Mouse (Mus musculus) forebrain, embryonic 16.5 days (tissue): ENCODE measurements around the gene Cacna2d3. TPM values are rescaled to one million over a fixed set of nuclear protein-coding genes. Genes with fewer than 3 reads are reported as not detected.

Source experiments
- ATAC-seq: fragments of 200-750 bp; cut with Nextera tagmentation; 2 replicates; pipeline ENCODE4 v1.8.0; 2017; ENCODE audit warnings: mild to moderate bottlenecking, moderate library complexity
- H3K27ac ChIP-seq: fragments of 300-500 bp; sonication (generic); 2 replicates; pipeline ENCODE4 v1.5.1; 2014; ENCODE audit warnings: low read length, control low read depth
- H3K27me3 ChIP-seq: fragments of 300-500 bp; sonication (generic); replicated peaks from 2 replicates; pipeline ENCODE4 v1.6.1; 2014; ENCODE audit warnings: low read length; ENCODE audit not compliant: control insufficient read depth, insufficient read depth
- H3K36me3 ChIP-seq: fragments of 300-500 bp; sonication (generic); 2 replicates; pipeline ENCODE4 v1.6.1; 2014; ENCODE audit not compliant: control insufficient read depth, insufficient read depth
- H3K4me1 ChIP-seq: fragments of 300-500 bp; sonication (generic); replicated peaks from 2 replicates; pipeline ENCODE4 v1.6.1; 2014; ENCODE audit warnings: low read length; ENCODE audit not compliant: control insufficient read depth, insufficient read depth
- H3K4me2 ChIP-seq: fragments of 300-500 bp; sonication (generic); 2 replicates; pipeline ENCODE4 v1.6.1; 2014; ENCODE audit warnings: mild to moderate bottlenecking, low read length, control low read depth
- H3K4me3 ChIP-seq: fragments of 300-500 bp; sonication (generic); replicated peaks from 2 replicates; pipeline ENCODE4 v1.5.1; 2014; ENCODE audit warnings: mild to moderate bottlenecking, low read length, control low read depth
- H3K9ac ChIP-seq: fragments of 300-500 bp; sonication (generic); replicated peaks from 2 replicates; pipeline ENCODE4 v1.6.1; 2014; ENCODE audit warnings: low read depth, low read length, control low read depth
- H3K9me3 ChIP-seq: fragments of 300-500 bp; sonication (generic); 2 replicates; pipeline ENCODE4 v1.6.1; 2016; ENCODE audit warnings: low read length; ENCODE audit not compliant: control insufficient read depth
- WGBS: fragments of 180-500 bp; shearing (Covaris S2); extraction: QIAGEN DNeasy Blood & Tissue Kit; methylation state at CpG from one replicate; pipeline ENCODE4 v1.1.7; 2014; 5-methylcytosine and 5-hydroxymethylcytosine counted together
- polyA plus RNA-seq: library from polyadenylated mRNA; unstranded; fragments of >200 nt; fragmentation: Nextera tagmentation; extraction: Ambion mirVana; gene quantifications from 2 replicates; pipeline ENCODE4 v1.2.1, GENCODE M21; 2015

Cacna2d3 gene
- polyA plus RNA-seq, 1 experiment from 2014 or later: 34.0 TPM

DNA sequence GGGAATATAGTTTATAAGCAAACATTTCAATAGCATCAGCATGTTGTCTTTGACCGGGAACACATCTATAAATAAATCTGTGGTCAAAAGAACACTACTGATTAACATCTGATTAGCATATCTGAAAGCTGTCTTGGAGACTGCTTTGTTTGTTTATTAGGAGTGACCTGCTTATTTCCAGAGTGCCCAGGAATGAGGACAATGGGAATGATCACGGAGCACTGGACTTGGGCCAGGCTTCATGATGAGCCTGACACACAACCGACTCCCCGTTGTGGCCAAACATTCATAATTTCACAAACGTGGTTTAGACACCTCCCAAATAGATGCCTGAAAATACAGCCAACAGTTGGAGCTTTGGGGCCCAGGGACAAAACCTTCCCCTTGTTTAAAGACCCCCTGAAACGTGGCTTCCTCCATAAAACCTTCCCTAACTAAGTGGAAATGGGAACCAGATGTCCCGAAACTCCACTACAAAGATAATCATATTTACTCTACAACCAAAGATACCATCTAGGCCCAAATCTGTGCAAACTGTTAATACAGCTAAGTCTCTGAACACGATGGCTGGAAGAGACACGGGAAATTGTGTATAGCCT, 607.7 kb downstream of the Cacna2d3 start:
- Histone ChIP-seq H3K4me1 (peaks cover 8% of the 10 kb centered on the region; the same call in 1 of the 2 replicates), H3K27ac (no peak overlapping the region), H3K9me3 (peaks cover 7% of the 10 kb centered on the region), H3K27me3 (no peaks in the 10 kb centered on the region), H3K4me2 (no peak overlapping the region), H3K36me3 (no peaks in the 10 kb centered on the region), H3K4me3 (no peak overlapping the region), H3K9ac (no peak overlapping the region)
- WGBS: 21% methylated on average over 9 of the region's 9 CpGs
- no peak for ATAC-seq

DNA sequence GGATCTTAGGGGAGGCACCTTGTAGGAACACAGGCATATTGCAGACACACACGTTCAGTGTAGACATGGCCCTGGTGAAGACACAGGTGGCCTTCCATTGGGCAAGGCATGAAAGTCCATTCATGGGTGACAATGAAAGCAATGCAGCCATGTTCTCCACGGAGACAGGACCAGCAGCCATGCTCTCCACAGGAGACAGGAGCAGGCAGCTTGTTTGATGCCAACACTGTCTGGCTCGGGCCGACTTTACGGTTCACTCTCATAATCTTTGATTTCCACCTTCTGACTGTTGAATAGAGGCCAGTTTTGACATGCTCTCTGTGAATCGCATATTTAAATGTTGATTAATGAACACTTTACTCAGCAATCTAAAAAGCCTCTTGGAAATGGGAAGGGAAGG, 610.0 kb downstream of the Cacna2d3 start:
- ATAC-seq: no peak

GRCm38 (mm10) chr14:29110351-29111091, 611.1 kb downstream of the Cacna2d3 start:
- no peak for ATAC-seq
- WGBS: 76% methylated on average over 9 of the region's 9 CpGs
- H3K36me3 ChIP-seq: no peaks in the 10 kb centered on the region
- peaks cover 8% of the 10 kb centered on the region; the same call in 1 of the 2 replicates for H3K4me1 ChIP-seq
- no peak overlapping the region for H3K4me2 ChIP-seq
- H3K4me3 ChIP-seq: no peak overlapping the region
- no peak overlapping the region for H3K9ac ChIP-seq
- peaks cover 7% of the 10 kb centered on the region for H3K9me3 ChIP-seq
- no peak overlapping the region for H3K27ac ChIP-seq
- H3K27me3 ChIP-seq: no peaks in the 10 kb centered on the region

More for the DNA sequence above, 610.0 kb downstream of the Cacna2d3 start:
- H3K4me3 ChIP-seq: no peak overlapping the region
- no peak overlapping the region for H3K4me2 ChIP-seq
- peaks cover 7% of the 10 kb centered on the region for H3K9me3 ChIP-seq
- H3K9ac ChIP-seq: no peak overlapping the region
- WGBS: 68% methylated on average over 6 of the region's 6 CpGs
- no peaks in the 10 kb centered on the region for H3K36me3 ChIP-seq
- no peak overlapping the region for H3K27ac ChIP-seq
- H3K4me1 ChIP-seq: peaks cover 8% of the 10 kb centered on the region; the same call in 1 of the 2 replicates
- no peaks in the 10 kb centered on the region for H3K27me3 ChIP-seq

- Histone ChIP-seq H3K27ac (no peak overlapping the region), H3K4me1 (0 out of 2 replicates have a peak, but pooled peaks cover 2% of the 10 kb centered on the region), H3K9me3 (peaks cover 7% of the 10 kb centered on the region), H3K27me3 (no peaks in the 10 kb centered on the region), H3K4me3 (no peak overlapping the region), H3K36me3 (no peaks in the 10 kb centered on the region), H3K4me2 (no peak overlapping the region), H3K9ac (no peak overlapping the region)
- 92% methylated on average over 5 of the region's 5 CpGs for WGBS
- ATAC-seq: no peak
These were observed 614.2 kb downstream of the Cacna2d3 start for GRCm38 (mm10) chr14:29107464-29107863.

GRCm38 (mm10) chr14:29097776-29098175, 623.9 kb downstream of the Cacna2d3 start:
- Histone ChIP-seq H3K4me2 (no peak overlapping the region), H3K9me3 (no peaks in the 10 kb centered on the region), H3K27ac (no peak overlapping the region), H3K4me1 (no peaks in the 10 kb centered on the region), H3K36me3 (no peaks in the 10 kb centered on the region), H3K9ac (no peak overlapping the region), H3K27me3 (no peaks in the 10 kb centered on the region), H3K4me3 (no peak overlapping the region)
- 56% methylated on average over 12 of the region's 12 CpGs for WGBS
- no peak for ATAC-seq

GRCm38 (mm10) chr14:29095431-29095830, 626.2 kb downstream of the Cacna2d3 start:
- Histone ChIP-seq H3K4me2 (no peak overlapping the region), H3K9ac (no peak overlapping the region), H3K36me3 (no peaks in the 10 kb centered on the region), H3K27me3 (no peaks in the 10 kb centered on the region), H3K4me1 (no peaks in the 10 kb centered on the region), H3K27ac (no peak overlapping the region), H3K9me3 (no peaks in the 10 kb centered on the region), H3K4me3 (no peak overlapping the region)
- 68% methylated on average over 5 of the region's 5 CpGs for WGBS
- ATAC-seq: no peak

DNA sequence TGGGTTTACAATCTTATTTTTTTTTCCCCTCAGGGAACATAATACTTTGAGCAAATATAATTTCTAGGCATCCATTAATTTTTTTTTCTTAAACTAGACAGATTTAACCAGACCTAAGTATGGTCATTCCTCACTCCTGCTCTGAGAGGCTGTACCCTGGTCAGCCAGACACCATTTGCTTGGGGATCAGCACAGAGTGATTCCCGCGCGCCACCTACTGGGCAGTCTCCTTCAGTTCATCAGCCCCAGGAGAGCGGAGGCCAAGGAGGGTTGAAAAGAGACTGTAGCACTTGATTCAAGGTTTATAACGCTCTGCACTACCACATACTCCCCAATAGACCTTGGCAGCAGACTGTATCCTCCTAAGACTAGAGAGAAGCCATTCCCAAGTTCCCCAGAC, 631.6 kb downstream of the Cacna2d3 start:
- Histone ChIP-seq H3K27me3 (no peaks in the 10 kb centered on the region), H3K4me2 (no peak overlapping the region), H3K36me3 (no peaks in the 10 kb centered on the region), H3K4me1 (peaks cover 6% of the 10 kb centered on the region; the same call in 1 of the 2 replicates), H3K27ac (no peak overlapping the region), H3K9me3 (no peaks in the 10 kb centered on the region), H3K4me3 (no peak overlapping the region), H3K9ac (no peak overlapping the region)
- ATAC-seq: peak; percentile 80
- WGBS: under 1% methylated on average over 5 of the region's 5 CpGs

GRCm38 (mm10) chr14:29086528-29086927, 635.1 kb downstream of the Cacna2d3 start:
- ATAC-seq: no peak
- Histone ChIP-seq H3K36me3 (no peaks in the 10 kb centered on the region), H3K27me3 (no peaks in the 10 kb centered on the region), H3K4me1 (peaks cover 6% of the 10 kb centered on the region; the same call in 1 of the 2 replicates), H3K4me2 (no peak overlapping the region), H3K27ac (no peak overlapping the region), H3K9me3 (no peaks in the 10 kb centered on the region), H3K4me3 (no peak overlapping the region), H3K9ac (no peak overlapping the region)
- WGBS: 68% methylated on average over 4 of the region's 4 CpGs

- ATAC-seq: peak; percentile 68
These were observed 636.0 kb downstream of the Cacna2d3 start for GRCm38 (mm10) chr14:29085493-29086159.

More at GRCm38 (mm10) chr14:29085493-29086159, 636.0 kb downstream of the Cacna2d3 start:
- Histone ChIP-seq H3K27ac (no peak overlapping the region), H3K9ac (no peak overlapping the region), H3K4me3 (no peak overlapping the region), H3K9me3 (no peaks in the 10 kb centered on the region), H3K36me3 (no peaks in the 10 kb centered on the region), H3K4me1 (peaks cover 6% of the 10 kb centered on the region; the same call in 1 of the 2 replicates), H3K27me3 (no peaks in the 10 kb centered on the region), H3K4me2 (no peak overlapping the region)
- 39% methylated on average over 7 of the region's 7 CpGs for WGBS
